Comparison of ENCODE assay signal across 24 mouse cellular contexts in genomic region chr17:61890631-61891030, GRCm38 (mm10).
A peak's percentile ranks its signal among the peaks of the same experiment; 100 is the strongest.
DNase-seq lines count a peak whose midpoint lies in the region; ATAC-seq and TF ChIP-seq lines count a peak whose summit lies in the region.
"Had no signal": no experiment of that assay in that cellular context is flagged by ENCODE, and none has a peak within 500 bp of the region (broad histone marks: within the 10 kb centered on the region; RNA-seq: fewer than 3 reads in every experiment).

No protein-coding gene starts in this region.

- no peak overlapping the region for H3K4me2 ChIP-seq in embryonic facial prominence, embryonic 14.5 days (ENCODE audit: low read depth, low read length)
- H3K4me2 ChIP-seq: embryonic facial prominence, embryonic 15.5 days; heart, embryonic 12.5 days; heart, embryonic 15.5 days; hindbrain, embryonic 14.5 days had no signal

- 0 out of 2 replicates have a peak, but pooled peaks cover 4% of the 10 kb centered on the region for H3K4me1 ChIP-seq in embryonic facial prominence, embryonic 14.5 days (ENCODE audit: control insufficient read depth, insufficient read depth, low read length)
- H3K4me1 ChIP-seq: embryonic facial prominence, embryonic 15.5 days; heart, embryonic 12.5 days; heart, embryonic 15.5 days had no signal

- ATAC-seq in embryonic facial prominence, embryonic 14.5 days (ENCODE audit: low read depth), result no peak
- ATAC-seq: activated CD4-positive, CD25-positive, alpha-beta regulatory T cell, adult 4 months; forebrain, embryonic 14.5 days; forebrain, postnatal 0 days; hindbrain, postnatal 0 days had no signal

- intact Hi-C loops in heart, postnatal 14 days (cut with DNase I), result no loop called here

- peak; percentile 24 for DNase-seq in embryo, embryonic 10.5 days (ENCODE audit: low spot score)
- no peak for DNase-seq in embryo, embryonic 10 days (ENCODE audit: low spot score)
- DNase-seq in brain, embryonic 14.5 days (ENCODE audit: low read depth), result peak; percentile 14
- peak; percentile 62 for DNase-seq in embryonic facial prominence, embryonic 14.5 days (ENCODE audit: low spot score)
- peak; percentile 10 for DNase-seq in mesoderm, embryonic 11.5 days (ENCODE audit: low read depth, low spot score)
- no peak for DNase-seq in heart, postnatal 14 days
- no peak for DNase-seq in thymus, postnatal 0 days (ENCODE audit: low spot score)
- DNase-seq: adrenal gland, adult 8-10 months; adrenal gland, postnatal 25 days; cerebellum, adult 18-20 months; cerebellum, adult 9-10 months; cerebellum, postnatal 14 days; forebrain, postnatal 0 days; gastrocnemius, postnatal 25 days; heart, adult 18-20 months; heart, postnatal 10 days; heart, postnatal 4 days had no signal

- no peak overlapping the region for H3K27ac ChIP-seq in embryonic facial prominence, embryonic 14.5 days (replicated peaks; ENCODE audit: low read depth, low read length)
- H3K27ac ChIP-seq: embryonic facial prominence, embryonic 15.5 days; heart, embryonic 15.5 days; hindbrain, embryonic 14.5 days; hindbrain, postnatal 0 days had no signal

- H3K36me3 ChIP-seq in embryonic facial prominence, embryonic 14.5 days (ENCODE audit: control insufficient read depth, insufficient read depth, low read length), result no peaks in the 10 kb centered on the region
- H3K36me3 ChIP-seq: embryonic facial prominence, embryonic 15.5 days; heart, embryonic 12.5 days; heart, embryonic 15.5 days had no signal

- no peak for TF ChIP-seq POLR2A in brain, embryonic 14.5 days (IDR thresholded peaks at IDR 0.05; ENCODE audit: borderline replicate concordance, extremely low read depth, insufficient read depth, insufficient read length, poor library complexity, severe bottlenecking)

- H3K27me3 ChIP-seq in embryonic facial prominence, embryonic 14.5 days (replicated peaks; ENCODE audit: control insufficient read depth, insufficient read depth, low read length), result no peaks in the 10 kb centered on the region
- H3K27me3 ChIP-seq: embryonic facial prominence, embryonic 15.5 days; heart, embryonic 12.5 days; heart, embryonic 15.5 days had no signal

- no peaks in the 10 kb centered on the region for H3K9me3 ChIP-seq in embryonic facial prominence, embryonic 14.5 days (ENCODE audit: control insufficient read depth, low read length)
- H3K9me3 ChIP-seq: embryonic facial prominence, embryonic 15.5 days; heart, embryonic 12.5 days; heart, embryonic 15.5 days had no signal

- WGBS in embryonic facial prominence, embryonic 14.5 days, result 36% methylated on average over 4 of the region's 4 CpGs

- H3K9ac ChIP-seq in embryonic facial prominence, embryonic 14.5 days (ENCODE audit: low read depth, low read length), result no peak overlapping the region
- H3K9ac ChIP-seq: embryonic facial prominence, embryonic 15.5 days; forebrain, postnatal 0 days; heart, embryonic 12.5 days; heart, embryonic 15.5 days; hindbrain, embryonic 14.5 days had no signal

- H3K4me3 ChIP-seq in embryonic facial prominence, embryonic 14.5 days (ENCODE audit: low read depth, low read length), result no peak overlapping the region
- H3K4me3 ChIP-seq: embryonic facial prominence, embryonic 15.5 days; heart, embryonic 12.5 days; heart, embryonic 15.5 days had no signal

- no peak for TF ChIP-seq CTCF in brain, embryonic 14.5 days (IDR thresholded peaks at IDR 0.05; ENCODE audit: borderline replicate concordance, extremely low read depth, insufficient read depth, insufficient read length)

Comparison
In these comparisons a context has a peak if more than half of its experiments do, and no peak if none do; other contexts are left out.
1. DNase-seq: peak in embryo, embryonic 10.5 days (single experiment), brain, embryonic 14.5 days (single experiment), embryonic facial prominence, embryonic 14.5 days (single experiment) and mesoderm, embryonic 11.5 days (single experiment); none in embryo, embryonic 10 days (single experiment), heart, postnatal 14 days (0 of 2) and thymus, postnatal 0 days (single experiment).